Mouse (Mus musculus): ENCODE measurements around the gene Mcfd2. TPM values are rescaled to one million over a fixed set of nuclear protein-coding genes. Genes with fewer than 3 reads are reported as not detected.

Mcfd2 gene
- polyA plus RNA-seq, 1 experiment from 2014 or later: 55.7 TPM

DNA sequence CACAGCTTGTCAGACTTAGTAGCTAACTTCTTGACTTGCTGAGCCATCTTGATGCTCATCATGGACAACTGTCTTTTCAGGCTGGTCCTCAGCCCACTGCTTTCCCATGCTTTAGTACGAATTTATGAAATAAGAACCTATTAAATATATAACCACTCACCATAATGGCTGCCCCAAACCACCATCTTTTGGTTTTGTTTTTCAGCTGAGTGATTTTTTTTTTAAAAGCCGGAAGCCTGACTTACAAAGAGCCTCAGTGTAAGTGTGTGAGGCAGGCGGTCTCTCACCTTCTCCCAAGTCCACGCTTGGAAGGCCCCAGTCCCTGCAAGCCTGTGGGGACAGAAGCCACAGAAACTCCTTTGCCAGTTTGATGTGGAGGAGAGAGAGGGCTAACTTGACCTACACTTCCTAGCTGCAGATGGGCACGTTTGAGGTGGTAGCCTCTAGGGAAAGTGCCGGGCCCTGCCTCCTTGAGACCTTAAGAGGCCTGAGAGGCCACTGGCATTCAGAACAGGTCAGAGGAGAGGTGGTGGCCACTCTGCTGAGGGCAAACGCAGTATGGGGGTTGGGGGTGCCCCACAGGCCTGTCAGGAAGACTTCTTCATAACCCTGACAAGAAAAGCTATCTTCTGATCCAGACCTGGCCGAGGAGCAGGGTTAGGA, 20.9 kb upstream of the Mcfd2 start:
- no peak overlapping the region for H3K4me2 ChIP-seq (replicated peaks)
- peaks cover 30% of the 10 kb centered on the region for H3K27me3 ChIP-seq (replicated peaks)
- no peak overlapping the region for H3K4me3 ChIP-seq
- H3K9ac ChIP-seq: no peak overlapping the region
- H3K27ac ChIP-seq: no peak overlapping the region
- peaks cover 21% of the 10 kb centered on the region for H3K4me1 ChIP-seq
- no peaks in the 10 kb centered on the region for H3K36me3 ChIP-seq
- H3K9me3 ChIP-seq: no peaks in the 10 kb centered on the region
- 67% methylated on average over 8 of the region's 8 CpGs for WGBS
- ATAC-seq (ENCODE audit: low FRiP score, low read depth): no peak

DNA sequence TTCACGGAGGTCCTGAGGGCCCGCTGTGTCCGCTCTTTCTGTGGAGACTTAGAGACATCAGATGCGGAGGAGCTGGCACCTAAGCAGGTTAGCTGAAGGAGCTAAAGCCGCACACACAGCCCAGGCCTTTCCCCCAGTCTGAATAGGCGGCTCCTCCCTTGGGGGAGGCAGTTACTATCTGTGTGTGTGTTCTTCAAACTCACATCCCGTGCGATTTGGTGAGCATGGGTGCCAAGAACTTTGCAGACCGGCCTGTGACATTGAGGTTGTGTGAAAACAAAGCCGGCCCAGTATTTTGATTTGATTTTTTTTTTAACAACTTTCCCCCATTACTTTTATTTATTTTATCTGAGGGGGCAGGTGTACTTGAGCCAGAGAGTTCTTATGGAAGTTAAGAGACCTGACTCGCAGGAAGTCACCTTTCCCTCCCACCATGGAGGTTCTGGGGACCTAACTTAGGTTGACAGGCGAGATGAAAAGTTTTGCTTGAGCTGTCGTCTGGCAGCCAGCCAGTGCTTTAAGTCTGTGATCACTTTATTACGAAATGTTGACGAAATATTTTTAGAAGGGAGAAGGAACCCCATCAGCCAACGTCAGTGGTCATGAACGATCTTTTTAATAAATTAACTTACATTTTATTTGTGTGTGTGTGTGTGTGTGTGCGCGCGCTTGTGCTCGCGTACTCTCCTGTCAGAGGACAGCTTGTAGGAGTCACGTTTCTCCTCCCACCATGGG, 20.2 kb upstream of the Mcfd2 start:
- H3K4me3 ChIP-seq: no peak overlapping the region
- no peaks in the 10 kb centered on the region for H3K9me3 ChIP-seq
- H3K27me3 ChIP-seq (replicated peaks): peaks cover 30% of the 10 kb centered on the region
- H3K4me2 ChIP-seq (replicated peaks): no peak overlapping the region
- WGBS: 85% methylated on average over 23 of the region's 23 CpGs
- H3K4me1 ChIP-seq: peaks cover 28% of the 10 kb centered on the region
- no peak overlapping the region for H3K9ac ChIP-seq
- no peak overlapping the region for H3K27ac ChIP-seq
- ATAC-seq (ENCODE audit: low FRiP score, low read depth): no peak
- H3K36me3 ChIP-seq: no peaks in the 10 kb centered on the region

DNA sequence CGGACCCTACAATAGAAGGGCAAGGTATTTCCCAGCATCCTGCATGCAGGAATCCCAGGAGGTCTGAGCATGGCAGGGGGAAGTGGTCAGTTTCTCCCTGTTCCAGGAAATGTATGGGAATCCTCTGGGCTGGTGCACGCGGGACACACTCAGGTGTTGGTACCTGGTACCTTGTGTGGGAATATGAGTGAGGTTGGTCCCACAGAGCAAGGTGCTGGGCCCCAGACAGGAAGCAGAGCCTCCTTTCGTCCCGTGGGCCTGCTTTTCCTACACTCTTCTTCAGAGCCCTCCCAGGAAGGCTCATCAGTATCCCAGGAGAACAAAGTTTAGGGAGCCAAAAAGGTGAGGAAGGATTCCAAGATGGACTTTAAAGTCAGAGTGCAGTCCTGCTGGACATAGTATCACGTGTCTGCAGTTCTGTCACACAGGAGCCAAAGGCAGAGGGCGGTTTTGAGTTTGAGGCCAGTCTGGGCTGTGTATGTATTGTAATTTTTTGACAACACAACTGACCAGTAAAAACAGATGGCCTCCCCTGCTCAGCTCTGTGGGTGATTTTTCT, 18.8 kb upstream of the Mcfd2 start:
- no peaks in the 10 kb centered on the region for H3K9me3 ChIP-seq
- H3K4me2 ChIP-seq (replicated peaks): peak overlapping the region; percentile 97; the same call in 1 of the 2 replicates
- ATAC-seq (ENCODE audit: low FRiP score, low read depth): no peak
- H3K27ac ChIP-seq: no peak overlapping the region
- H3K9ac ChIP-seq: no peak overlapping the region
- no peak overlapping the region for H3K4me3 ChIP-seq
- H3K4me1 ChIP-seq: peaks cover 28% of the 10 kb centered on the region
- 68% methylated on average over 7 of the region's 7 CpGs for WGBS
- peaks cover 33% of the 10 kb centered on the region for H3K27me3 ChIP-seq (replicated peaks)
- no peaks in the 10 kb centered on the region for H3K36me3 ChIP-seq

DNA sequence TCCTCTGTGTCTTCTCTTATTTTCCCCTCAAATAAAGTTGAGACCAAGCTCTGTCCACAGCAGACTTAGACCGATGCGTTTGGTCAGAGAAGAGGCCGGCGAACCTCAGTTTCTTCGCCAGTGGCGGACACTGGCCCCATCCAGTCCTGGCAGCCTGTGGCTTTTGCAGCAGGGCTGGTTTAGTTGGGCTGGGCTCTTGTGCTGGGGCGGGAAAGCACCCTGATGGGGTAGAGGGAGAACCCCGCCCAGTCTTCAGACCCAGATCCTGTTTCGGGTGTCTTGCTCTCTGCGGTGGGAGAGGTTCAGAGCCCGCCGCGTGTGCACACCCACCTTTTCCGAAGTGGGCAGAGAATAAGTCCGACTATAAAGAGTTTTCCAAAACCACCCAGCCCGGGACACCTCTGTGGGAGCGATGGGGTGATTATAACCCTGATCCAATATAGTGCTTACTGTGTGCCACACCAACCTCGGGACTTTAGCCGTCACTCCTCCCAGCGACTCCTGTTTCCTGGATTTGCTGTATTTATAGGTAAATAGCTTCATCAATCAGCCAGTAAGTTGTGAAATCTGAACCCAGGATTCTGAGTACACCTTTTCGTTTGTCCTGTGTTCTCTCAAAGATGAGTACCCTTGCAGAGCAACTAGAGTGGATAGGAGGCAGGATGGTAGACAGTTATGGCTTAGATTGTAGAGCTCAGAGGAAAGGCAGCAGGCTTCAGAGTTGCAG, 18.2 kb upstream of the Mcfd2 start:
- peaks cover 33% of the 10 kb centered on the region for H3K27me3 ChIP-seq (replicated peaks)
- peak overlapping the region; percentile 97 for H3K4me2 ChIP-seq (replicated peaks)
- no peaks in the 10 kb centered on the region for H3K36me3 ChIP-seq
- no peak overlapping the region for H3K27ac ChIP-seq
- H3K9me3 ChIP-seq: no peaks in the 10 kb centered on the region
- peaks cover 28% of the 10 kb centered on the region for H3K4me1 ChIP-seq
- WGBS: 4% methylated on average over 21 of the region's 21 CpGs
- peak overlapping the region; percentile 56 for H3K4me3 ChIP-seq
- ATAC-seq (ENCODE audit: low FRiP score, low read depth): no peak
- peak overlapping the region; percentile 82 for H3K9ac ChIP-seq

DNA sequence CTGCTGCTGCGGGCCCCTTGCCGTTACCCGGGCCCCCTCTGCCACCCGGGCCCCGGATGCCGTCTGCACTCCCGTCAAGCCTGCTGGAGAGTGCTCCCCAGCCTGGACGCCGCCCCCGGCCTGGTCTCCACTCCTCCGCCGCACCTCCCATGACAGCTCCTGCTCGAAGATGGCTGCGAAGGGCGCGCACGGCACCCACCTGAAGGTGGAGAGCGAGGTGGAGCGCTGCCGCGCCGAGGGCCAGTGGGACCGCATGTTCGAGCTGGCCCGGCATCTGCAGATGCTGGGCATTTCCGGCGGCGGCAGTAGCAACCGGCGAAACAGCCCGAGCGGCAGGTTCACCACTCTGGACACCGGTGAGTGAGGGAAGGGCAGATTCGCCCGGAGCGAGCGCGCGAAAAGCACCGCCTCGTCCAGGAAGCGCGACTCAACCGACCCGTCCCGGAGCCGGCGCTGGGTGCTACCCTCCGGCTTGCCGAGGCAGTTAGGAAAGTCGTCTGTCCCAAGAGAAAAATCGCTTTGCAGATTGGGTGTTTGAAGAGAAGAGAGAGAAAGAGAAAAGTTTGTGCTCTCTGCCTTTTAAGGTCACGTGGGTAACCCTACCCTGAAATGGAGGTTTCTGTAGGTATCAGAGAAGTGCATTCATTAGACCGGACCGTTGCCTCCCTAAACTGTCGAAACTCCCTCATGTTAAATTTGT, 17.5 kb upstream of the Mcfd2 start:
- under 1% methylated on average over 56 of the region's 56 CpGs for WGBS
- H3K4me1 ChIP-seq: peaks cover 26% of the 10 kb centered on the region
- peak; percentile 68 for ATAC-seq (ENCODE audit: low FRiP score, low read depth)

DNA sequence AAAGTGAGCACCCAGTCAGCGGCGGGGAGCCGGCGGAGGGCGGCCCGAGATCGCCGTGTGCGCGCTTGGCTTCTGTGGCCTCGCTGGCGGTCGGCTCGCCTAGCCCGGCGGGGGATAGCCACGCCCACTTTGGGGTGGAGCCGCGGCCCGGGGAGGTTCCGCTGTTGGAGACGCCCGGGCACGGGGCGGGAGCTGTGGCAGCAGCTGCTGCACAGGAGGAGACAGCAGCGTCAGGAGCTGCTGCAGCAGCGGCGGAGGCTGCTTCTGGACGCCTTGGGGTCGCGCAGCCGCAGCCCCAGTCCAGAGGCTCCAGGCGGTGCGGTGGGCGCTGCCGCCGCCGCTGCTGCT, 16.9 kb upstream of the Mcfd2 start, which contains the start of gene Ttc7:
Ttc7 (plus strand) TSS at position 181 of the 348 bp plus-strand sequence.
- WGBS: under 1% methylated on average over 38 of the region's 38 CpGs
- H3K27me3 ChIP-seq (replicated peaks): peaks cover 33% of the 10 kb centered on the region

More for the DNA sequence above, 17.5 kb upstream of the Mcfd2 start:
- Histone ChIP-seq H3K9me3 (no peaks in the 10 kb centered on the region), H3K4me3 (peak overlapping the region; percentile 56), H3K4me2 (replicated peaks) (peak overlapping the region; percentile 97), H3K27ac (peak overlapping the region; percentile 54), H3K27me3 (replicated peaks) (peaks cover 33% of the 10 kb centered on the region), H3K9ac (peak overlapping the region; percentile 82), H3K36me3 (no peaks in the 10 kb centered on the region)

DNA sequence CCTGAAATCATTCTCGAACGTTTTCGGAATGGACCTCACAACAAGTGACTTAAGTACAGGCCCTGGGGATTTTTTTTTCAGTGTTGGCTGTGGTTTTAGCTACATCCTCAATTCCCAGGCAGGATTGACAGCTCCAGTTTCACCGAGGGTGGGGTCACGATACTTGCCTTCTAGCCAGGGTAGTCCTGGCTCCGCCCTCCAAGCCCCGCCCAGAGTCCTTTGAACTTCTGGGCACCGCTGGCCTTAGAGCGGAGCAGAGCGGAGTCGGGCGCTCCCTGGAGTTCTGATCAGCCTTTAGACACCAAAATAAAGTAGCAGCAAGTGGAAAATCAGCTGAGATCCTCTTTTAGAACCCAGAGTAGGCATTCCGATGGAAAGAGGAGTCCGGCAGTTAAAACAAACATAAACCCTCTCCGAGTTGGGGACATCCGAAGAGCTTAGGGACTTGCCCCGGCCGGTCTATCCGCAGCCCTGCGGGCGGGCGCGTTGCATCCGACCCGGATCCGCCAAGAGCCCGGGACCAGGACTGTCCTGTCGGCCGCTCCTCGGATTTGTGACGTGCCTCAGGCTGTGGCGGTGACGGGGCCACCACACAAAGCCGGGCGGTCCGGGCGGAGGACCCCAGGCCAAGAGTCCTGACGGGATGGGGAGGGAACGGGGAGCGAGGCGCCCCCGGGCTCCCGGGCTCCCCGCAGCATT, 16.4 kb upstream of the Mcfd2 start:
- ATAC-seq (ENCODE audit: low FRiP score, low read depth): peak; percentile 85

More for the DNA sequence above, 16.9 kb upstream of the Mcfd2 start, which contains the start of gene Ttc7:
- H3K4me2 ChIP-seq (replicated peaks): peak within 1 kb of the TSS; percentile 97
- H3K9ac ChIP-seq: peak within 1 kb of the TSS; percentile 82
- peak within 1 kb of the TSS; percentile 56 for H3K4me3 ChIP-seq
- peak within 1 kb of the TSS; percentile 54 for H3K27ac ChIP-seq
- H3K36me3 ChIP-seq: no peaks in the 10 kb centered on the region
- H3K9me3 ChIP-seq: no peaks in the 10 kb centered on the region
- ATAC-seq (ENCODE audit: low FRiP score, low read depth): peak; percentile 94
- H3K4me1 ChIP-seq: peaks cover 24% of the 10 kb centered on the region

DNA sequence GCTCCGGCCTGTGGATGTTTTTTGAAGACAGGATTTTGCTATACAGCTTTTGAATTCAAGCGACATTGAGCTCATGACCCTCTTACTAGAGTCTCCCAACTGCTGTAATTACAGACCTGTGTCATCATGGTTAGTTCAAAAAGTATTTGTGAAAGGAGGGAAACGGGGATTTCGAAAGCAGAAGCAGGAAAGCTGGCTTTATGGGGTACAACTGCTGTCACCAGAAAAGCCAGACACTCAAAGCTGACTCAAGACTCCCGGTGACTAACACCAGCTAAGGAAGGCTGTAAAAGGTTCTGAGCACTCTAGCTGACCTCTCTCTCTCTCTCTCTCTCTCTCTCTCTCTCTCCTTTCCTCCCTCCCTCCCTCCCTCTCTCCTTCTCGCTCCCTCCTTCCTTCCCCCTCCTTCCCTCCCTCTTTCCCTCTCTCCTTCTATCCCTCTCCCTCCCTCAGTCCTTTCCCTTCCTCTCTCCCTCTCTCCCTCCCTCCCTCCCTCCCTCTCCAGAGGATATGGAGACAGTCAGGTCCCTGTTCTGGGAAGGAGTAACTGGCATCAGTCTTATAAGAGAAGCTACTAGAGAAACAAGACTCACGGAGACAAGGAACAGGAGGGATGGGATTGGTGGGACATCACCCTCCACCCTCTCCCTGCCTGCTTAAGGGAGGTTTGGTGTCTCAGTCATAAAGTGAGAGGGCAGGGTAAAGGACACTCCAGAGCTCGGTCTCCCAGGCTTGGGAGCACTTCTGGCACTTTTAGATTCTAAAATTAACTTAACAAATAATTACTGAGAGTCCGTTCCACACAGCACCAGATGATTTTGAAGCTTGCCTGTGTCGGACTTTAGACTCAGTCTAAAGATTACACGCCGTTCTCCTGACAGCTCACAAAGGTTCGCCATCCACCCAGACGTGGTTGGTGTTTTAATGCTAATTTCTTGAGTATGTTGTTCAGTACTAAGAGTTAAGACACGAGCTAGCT, 9.9 kb upstream of the Mcfd2 start:
- Histone ChIP-seq H3K27me3 (replicated peaks) (peaks cover 2% of the 10 kb centered on the region; the same call in 1 of the 2 replicates), H3K9me3 (no peaks in the 10 kb centered on the region), H3K4me1 (no peaks in the 10 kb centered on the region), H3K4me3 (no peak overlapping the region), H3K36me3 (no peaks in the 10 kb centered on the region), H3K4me2 (replicated peaks) (no peak overlapping the region), H3K27ac (no peak overlapping the region), H3K9ac (no peak overlapping the region)
- ATAC-seq (ENCODE audit: low FRiP score, low read depth): no peak
- WGBS: 63% methylated on average over 15 of the region's 15 CpGs

More for the DNA sequence above, 16.4 kb upstream of the Mcfd2 start:
- H3K4me2 ChIP-seq (replicated peaks): peak overlapping the region; percentile 97
- no peaks in the 10 kb centered on the region for H3K9me3 ChIP-seq
- no peaks in the 10 kb centered on the region for H3K36me3 ChIP-seq
- WGBS: under 1% methylated on average over 44 of the region's 44 CpGs
- H3K4me1 ChIP-seq: peaks cover 24% of the 10 kb centered on the region
- peak overlapping the region; percentile 82 for H3K9ac ChIP-seq
- peak overlapping the region; percentile 54 for H3K27ac ChIP-seq
- H3K4me3 ChIP-seq: peak overlapping the region; percentile 56
- peaks cover 31% of the 10 kb centered on the region for H3K27me3 ChIP-seq (replicated peaks)

DNA sequence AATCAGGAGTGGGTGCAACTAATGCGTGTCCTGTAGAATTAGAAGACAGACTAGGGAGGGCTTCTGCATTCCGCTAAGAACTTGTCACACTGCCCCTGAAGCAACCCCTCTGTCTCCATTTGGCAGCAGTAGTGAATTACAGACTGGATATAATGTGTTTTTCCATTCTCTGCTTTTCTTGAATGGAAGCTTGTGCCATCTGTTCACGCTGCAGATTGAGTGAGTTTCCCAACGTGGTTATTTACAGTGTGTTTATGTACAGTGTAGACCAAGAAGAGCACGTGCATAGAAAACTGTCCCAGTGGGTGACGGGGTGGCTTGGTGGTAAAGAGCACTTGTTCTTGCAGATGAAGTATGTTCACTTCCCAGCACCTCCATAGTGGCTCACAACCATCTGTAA, 3.7 kb upstream of the Mcfd2 start:
- H3K4me3 ChIP-seq: no peak overlapping the region

More for the DNA sequence above, 3.7 kb upstream of the Mcfd2 start:
- no peaks in the 10 kb centered on the region for H3K36me3 ChIP-seq
- no peaks in the 10 kb centered on the region for H3K27me3 ChIP-seq (replicated peaks)
- H3K27ac ChIP-seq: no peak overlapping the region
- H3K4me1 ChIP-seq: peaks cover 11% of the 10 kb centered on the region
- no peak for ATAC-seq (ENCODE audit: low FRiP score, low read depth)
- no peaks in the 10 kb centered on the region for H3K9me3 ChIP-seq
- H3K9ac ChIP-seq: no peak overlapping the region
- 62% methylated on average over 6 of the region's 6 CpGs for WGBS
- H3K4me2 ChIP-seq (replicated peaks): no peak overlapping the region

Measured in neural tube, embryonic 12.5 days (tissue).